Mouse (Mus musculus) C2C12 (cell line): ENCODE data around the gene Cd70. TPM values are rescaled to one million over a fixed set of nuclear protein-coding genes. Genes with fewer than 3 reads are reported as not detected.

ENCODE experiments used
- H3K27me3 ChIP-seq: one replicate; pipeline ENCODE4 v1.6.1; 2011; ENCODE audit not compliant: control insufficient read depth, insufficient read depth, insufficient read length
- H3K36me3 ChIP-seq: one replicate; pipeline ENCODE4 v1.6.1; 2011; ENCODE audit not compliant: control insufficient read depth, insufficient read depth
- H3K4me3 ChIP-seq: one replicate; pipeline ENCODE4 v1.5.1; 2011; ENCODE audit warnings: mild to moderate bottlenecking, control low read depth; ENCODE audit not compliant: poor library complexity, insufficient read depth, severe bottlenecking
- H3K79me2 ChIP-seq: one replicate; pipeline ENCODE4 v1.6.1; 2011; ENCODE audit not compliant: control insufficient read depth, insufficient read depth
- H3K79me3 ChIP-seq: one replicate; pipeline ENCODE4 v1.6.1; 2011; ENCODE audit warnings: low read depth, control low read depth
- H3ac ChIP-seq: one replicate; pipeline ENCODE3; 2011; ENCODE audit warnings: low read depth; ENCODE audit not compliant: control insufficient read depth, insufficient read length
- CEBPB ChIP-seq: IDR thresholded peaks from one replicate; pipeline ENCODE4 v1.6.1; 2011; ENCODE audit warnings: low read depth, mild to moderate bottlenecking, control low read depth, moderate library complexity
- CTCF ChIP-seq: IDR thresholded peaks from one replicate; pipeline ENCODE4 v1.5.1; 2011; ENCODE audit not compliant: control insufficient read depth, insufficient read depth, insufficient read length
- FOSL1 ChIP-seq: IDR thresholded peaks from one replicate; pipeline ENCODE4 v1.8.0; 2011; ENCODE audit warnings: mild to moderate bottlenecking, low read length; ENCODE audit not compliant: poor library complexity, insufficient read depth, severe bottlenecking
- MAX ChIP-seq: IDR thresholded peaks from one replicate; pipeline ENCODE4 v1.6.1; 2011; ENCODE audit warnings: mild to moderate bottlenecking, control low read depth
- MYOD1 ChIP-seq: IDR thresholded peaks from one replicate; pipeline ENCODE4 v1.6.1; 2011; ENCODE audit warnings: low read depth; ENCODE audit not compliant: control insufficient read depth, insufficient read length
- MYOG ChIP-seq: IDR thresholded peaks from one replicate; pipeline ENCODE4 v1.6.1; 2011; ENCODE audit not compliant: control insufficient read depth, insufficient read length; ENCODE audit errors: extremely low read depth
- USF1 ChIP-seq: IDR thresholded peaks from one replicate; pipeline ENCODE4 v1.6.1; 2011; ENCODE audit warnings: low read depth, mild to moderate bottlenecking, control low read depth, moderate library complexity
- polyA plus RNA-seq: library from polyadenylated mRNA; unstranded; fragments of >200 nt; fragmentation: generic; extraction: Trizol; gene quantifications from one replicate; pipeline ENCODE4 v1.2.1, GENCODE M21; 2012; ENCODE audit warnings: missing spikeins

Gene Cd70
- polyA plus RNA-seq, 1 experiment, result not detected

GRCm38 (mm10) chr17:57125853-57126622 is 23.5 kb downstream of the Cd70 start:
- no peak for TF ChIP-seq USF1
- no peak for TF ChIP-seq MYOG
- TF ChIP-seq FOSL1, result no peak
- TF ChIP-seq CTCF, result no peak
- no peak for TF ChIP-seq MYOD1

GRCm38 (mm10) chr17:57124792-57125191 is 24.8 kb downstream of the Cd70 start:
- TF ChIP-seq CEBPB, result no peak
- TF ChIP-seq USF1, result no peak
- TF ChIP-seq MYOD1, result no peak
- no peak for TF ChIP-seq CTCF
- TF ChIP-seq MYOG, result no peak
- TF ChIP-seq FOSL1, result no peak
- no peak for TF ChIP-seq MAX
- H3K36me3 ChIP-seq, result no peaks in the 10 kb centered on the region
- no peaks in the 10 kb centered on the region for H3K79me3 ChIP-seq
- no peak overlapping the region for H3K4me3 ChIP-seq
- peaks cover 5% of the 10 kb centered on the region for H3K27me3 ChIP-seq
- no peak overlapping the region for H3ac ChIP-seq
- H3K79me2 ChIP-seq, result no peaks in the 10 kb centered on the region

More at GRCm38 (mm10) chr17:57125853-57126622, 23.5 kb downstream of the Cd70 start:
- H3ac ChIP-seq, result no peak overlapping the region
- no peaks in the 10 kb centered on the region for H3K79me3 ChIP-seq
- no peak overlapping the region for H3K4me3 ChIP-seq
- no peaks in the 10 kb centered on the region for H3K79me2 ChIP-seq
- no peaks in the 10 kb centered on the region for H3K36me3 ChIP-seq
- peaks cover 5% of the 10 kb centered on the region for H3K27me3 ChIP-seq

GRCm38 (mm10) chr17:57123192-57124118 is 26.1 kb downstream of the Cd70 start:
- H3ac ChIP-seq, result no peak overlapping the region
- TF ChIP-seq CEBPB (no peak), MYOD1 (no peak), FOSL1 (no peak), MYOG (no peak), MAX (no peak), CTCF (no peak), USF1 (no peak)

GRCm38 (mm10) chr17:57121856-57122255 is 27.7 kb downstream of the Cd70 start:
- Histone ChIP-seq H3K27me3 (no peaks in the 10 kb centered on the region), H3ac (no peak overlapping the region), H3K36me3 (no peaks in the 10 kb centered on the region), H3K79me2 (no peaks in the 10 kb centered on the region), H3K4me3 (no peak overlapping the region), H3K79me3 (no peaks in the 10 kb centered on the region)
- TF ChIP-seq MAX (no peak), FOSL1 (no peak), MYOD1 (no peak), CEBPB (no peak), USF1 (no peak), CTCF (no peak), MYOG (no peak)

More at GRCm38 (mm10) chr17:57123192-57124118, 26.1 kb downstream of the Cd70 start:
- Histone ChIP-seq H3K79me3 (no peaks in the 10 kb centered on the region), H3K36me3 (no peaks in the 10 kb centered on the region), H3K4me3 (no peak overlapping the region), H3K79me2 (no peaks in the 10 kb centered on the region), H3K27me3 (peaks cover 3% of the 10 kb centered on the region)

GRCm38 (mm10) chr17:57118524-57119349 is 30.8 kb downstream of the Cd70 start:
- Histone ChIP-seq H3ac (no peak overlapping the region), H3K79me3 (no peaks in the 10 kb centered on the region), H3K36me3 (no peaks in the 10 kb centered on the region), H3K27me3 (no peaks in the 10 kb centered on the region), H3K79me2 (no peaks in the 10 kb centered on the region), H3K4me3 (no peak overlapping the region)
- TF ChIP-seq MYOD1, result no peak
